Mouse (Mus musculus) MEL (cell line): ENCODE measurements around the gene Samsn1.

ENCODE experiments used
- BHLHE40 ChIP-seq: IDR thresholded peaks from 2 replicates; pipeline ENCODE4 v1.6.1; 2012; ENCODE audit warnings: low read depth, mild to moderate bottlenecking, inconsistent platforms, low read length, improper control_type of control experiment, borderline replicate concordance
- CHD2 ChIP-seq: IDR thresholded peaks from 2 replicates; pipeline ENCODE4 v1.6.1; 2011; ENCODE audit warnings: low read length, improper control_type of control experiment
- CTCF ChIP-seq, 3 experiments: IDR thresholded peaks in 2 of 3; conservative IDR thresholded peaks in 1 of 3; 2 replicates each; pipeline ENCODE4 v1.5.1; 2011 to 2012; ENCODE audit warnings: low read length in 3 of 3, low read depth in 2 of 3, mild to moderate bottlenecking in 2 of 3, improper control_type of control experiment in 1 of 3, inconsistent platforms in 1 of 3, mixed read lengths in 1 of 3, moderate library complexity in 1 of 3; ENCODE audit not compliant: control insufficient read depth in 1 of 3, insufficient read depth in 1 of 3, poor library complexity in 1 of 3, severe bottlenecking in 1 of 3
- GABPA ChIP-seq: IDR thresholded peaks from 2 replicates; pipeline ENCODE4 v1.6.1; 2012; ENCODE audit warnings: low read depth, mild to moderate bottlenecking, inconsistent platforms, low read length, improper control_type of control experiment, moderate library complexity
- KAT2A ChIP-seq: conservative IDR thresholded peaks from 2 replicates; pipeline ENCODE4 v1.6.1; 2012; ENCODE audit warnings: low read depth, low read length, improper control_type of control experiment, inconsistent platforms
- MAX ChIP-seq: IDR thresholded peaks from 2 replicates; pipeline ENCODE4 v1.6.1; 2011; ENCODE audit warnings: low read length, improper control_type of control experiment
- NELFE ChIP-seq: IDR thresholded peaks from 2 replicates; pipeline ENCODE4 v1.6.1; 2011; ENCODE audit warnings: low read depth, low read length, improper control_type of control experiment
- POLR2A ChIP-seq, 2 experiments: IDR thresholded peaks; 2 replicates each; pipeline ENCODE4 v1.6.1; 2011 to 2012; ENCODE audit warnings: low read length in 2 of 2, mild to moderate bottlenecking in 2 of 2, control low read depth in 1 of 2, improper control_type of control experiment in 1 of 2, low read depth in 1 of 2, moderate library complexity in 1 of 2; ENCODE audit not compliant: control insufficient read depth in 1 of 2, insufficient read depth in 1 of 2, poor library complexity in 1 of 2
- RAD21 ChIP-seq: IDR thresholded peaks from 2 replicates; pipeline ENCODE4 v1.6.1; 2011; ENCODE audit warnings: mild to moderate bottlenecking, low read depth, low read length, improper control_type of control experiment
- SIN3A ChIP-seq: IDR thresholded peaks from 2 replicates; pipeline ENCODE4 v1.6.1; 2012; ENCODE audit warnings: low read length, improper control_type of control experiment, inconsistent platforms
- TCF12 ChIP-seq: IDR thresholded peaks from 2 replicates; pipeline ENCODE4 v1.6.1; 2014; ENCODE audit warnings: low read depth, mild to moderate bottlenecking, inconsistent platforms, low read length, improper control_type of control experiment, moderate library complexity
- USF1 ChIP-seq: IDR thresholded peaks from 2 replicates; pipeline ENCODE4 v1.6.1; 2014; ENCODE audit warnings: low read depth, mild to moderate bottlenecking, inconsistent platforms, low read length, improper control_type of control experiment, moderate library complexity
- ZNF384 ChIP-seq: IDR thresholded peaks from 2 replicates; pipeline ENCODE4 v1.6.1; 2012; ENCODE audit warnings: low read depth, mild to moderate bottlenecking, inconsistent platforms, low read length, improper control_type of control experiment

- TF ChIP-seq TCF12 (no peak), BHLHE40 (no peak), MAX (no peak), POLR2A (IDR thresholded peaks at IDR 0.05; ENCODE audit: control insufficient read depth in 1 of 2, insufficient read depth in 1 of 2, low read depth in 1 of 2, low read length in 2 of 2, poor library complexity in 1 of 2) (no peak), GABPA (no peak), NELFE (no peak), RAD21 (no peak), ZNF384 (no peak), SIN3A (no peak), CHD2 (no peak), USF1 (no peak), KAT2A (no peak), CTCF (IDR thresholded peaks at IDR 0.05 in 2 of 3, conservative IDR thresholded peaks at IDR 0.05 in 1 of 3; ENCODE audit: control insufficient read depth in 1 of 3, insufficient read depth in 1 of 3, low read depth in 2 of 3, low read length in 3 of 3, poor library complexity in 1 of 3, severe bottlenecking in 1 of 3) (no peak)
Measured at GRCm38 (mm10) chr16:76054976-76055375, 32.9 kb upstream of the Samsn1 start.
